Mouse (Mus musculus) R1 (cell line): ENCODE results near the gene Casp8.
"Not testable (repeated sequence)": the region's sequence is repeated elsewhere in the genome, so short reads cannot be mapped to it uniquely, and the experiment has no call there.

Source experiments
- DNase-seq: peaks from one replicate; pipeline ENCODE4 v3.0.0-alpha.2; 2018; ENCODE audit warnings: low read depth, low spot score

Casp8 gene

DNA sequence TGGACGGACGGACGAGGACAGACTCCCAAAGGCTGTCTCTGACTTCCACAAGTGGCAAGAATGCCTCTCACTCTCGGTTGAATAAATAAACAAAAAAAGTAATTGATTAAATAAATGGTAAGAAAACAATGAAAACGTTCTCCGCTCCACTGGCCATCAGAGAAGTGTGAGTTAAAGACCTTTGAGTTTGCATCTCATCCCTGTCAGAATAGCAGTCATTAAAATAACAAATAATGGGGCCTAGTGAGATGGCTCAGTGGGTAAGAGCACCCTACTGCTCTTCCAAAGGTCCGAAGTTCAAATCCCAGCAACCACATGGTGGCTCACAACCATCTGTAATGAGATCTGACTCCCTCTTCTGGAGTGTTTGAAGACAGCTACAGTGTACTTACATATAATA is 5.5 kb downstream of the Casp8 start:
- not testable (repeated sequence) for DNase-seq

DNA sequence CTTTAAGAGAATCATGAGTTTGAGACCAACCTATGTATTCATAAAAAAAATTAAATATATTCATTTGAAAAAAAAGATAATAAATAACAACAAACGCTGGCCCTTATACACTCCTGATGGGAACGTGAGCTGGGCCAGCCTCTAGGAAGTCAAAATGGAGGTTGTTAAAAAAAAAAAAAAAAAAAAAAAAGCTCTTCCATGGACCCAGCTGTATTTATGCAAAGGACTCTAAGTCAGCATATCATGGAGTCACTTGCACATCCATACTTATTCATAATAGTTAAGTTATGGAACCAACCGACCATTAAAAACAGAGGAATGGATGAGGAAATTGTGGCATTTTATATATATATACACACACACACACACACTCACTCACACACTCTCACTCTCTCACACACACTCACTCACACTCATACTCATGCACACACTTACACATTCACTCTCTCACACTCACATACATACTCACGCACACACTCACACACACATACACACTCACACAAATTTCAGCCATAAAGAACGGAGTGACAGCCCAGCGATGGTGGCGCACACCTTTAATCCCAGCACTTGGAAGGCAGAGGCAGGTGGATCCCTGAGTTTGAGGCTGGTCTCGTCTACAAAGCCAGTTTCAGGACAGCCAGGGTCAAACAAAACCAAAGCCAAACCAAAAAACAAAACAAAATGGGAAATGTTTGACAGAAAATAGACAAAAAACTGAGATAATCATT is 6.5 kb downstream of the Casp8 start:
- no peak for DNase-seq

DNA sequence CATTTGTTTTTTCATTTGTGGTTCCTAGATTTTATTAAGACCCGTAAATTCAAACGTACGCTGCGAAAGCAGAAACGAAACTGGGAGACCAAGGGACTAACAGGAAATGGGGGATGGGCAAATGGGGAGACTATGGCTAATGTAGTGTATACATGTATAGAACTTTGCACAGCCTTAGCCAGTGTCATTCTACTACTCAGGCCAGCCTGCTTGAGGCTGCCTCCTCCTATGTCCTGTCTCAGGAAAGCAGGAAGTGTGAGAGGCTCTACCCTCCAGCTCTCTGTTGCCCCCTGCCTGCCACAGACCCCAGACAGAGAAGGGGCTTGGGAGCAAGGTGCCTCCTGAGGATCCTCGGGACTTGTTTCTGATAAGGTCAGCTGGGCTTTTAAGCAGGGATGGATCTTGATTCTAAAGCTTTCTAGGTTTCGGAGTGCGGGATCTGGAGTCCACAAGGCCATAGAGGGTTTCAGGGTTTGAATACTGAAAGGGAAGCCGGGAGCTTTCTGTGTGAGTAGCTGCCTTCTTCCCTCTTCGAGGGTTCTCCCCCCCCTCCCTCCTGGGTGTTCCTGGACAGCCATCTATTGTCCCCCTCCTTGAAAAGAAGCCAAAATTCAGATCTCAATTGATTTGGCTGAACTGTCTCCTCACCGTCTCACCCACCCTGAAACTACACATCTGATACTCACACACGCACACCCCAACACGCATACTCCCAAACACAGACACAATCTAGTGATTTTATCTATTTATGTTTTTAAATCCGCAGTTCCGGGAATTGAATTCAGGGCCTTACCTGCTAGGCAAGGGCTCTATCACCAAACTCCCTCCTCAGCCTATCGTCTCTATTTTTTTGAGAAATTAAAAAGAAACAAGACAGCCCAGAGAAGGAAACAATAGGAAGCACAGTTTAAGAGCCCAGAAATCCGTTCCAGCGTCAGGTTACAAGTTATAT is 7.4 kb downstream of the Casp8 start:
- peak; percentile 28 for DNase-seq

DNA sequence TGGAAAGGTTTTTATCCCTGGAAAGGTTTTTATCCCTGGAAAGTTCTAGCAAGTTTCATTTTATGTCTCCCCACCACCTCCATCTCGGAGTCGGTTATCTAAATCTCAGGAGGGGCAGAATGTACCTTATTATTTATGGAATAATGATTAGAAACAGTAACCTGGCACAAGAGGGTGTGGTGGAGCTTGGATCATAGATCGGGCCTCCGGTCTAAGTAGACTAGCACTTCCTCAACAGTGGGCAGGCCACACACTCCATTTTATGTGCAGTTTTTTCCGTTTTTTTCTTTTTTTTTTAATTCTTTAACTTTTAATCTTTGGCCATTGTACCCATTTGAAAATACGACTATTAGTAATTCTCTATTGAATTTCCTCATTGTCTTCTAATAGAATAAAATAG is 8.4 kb downstream of the Casp8 start:
- DNase-seq: no peak

DNA sequence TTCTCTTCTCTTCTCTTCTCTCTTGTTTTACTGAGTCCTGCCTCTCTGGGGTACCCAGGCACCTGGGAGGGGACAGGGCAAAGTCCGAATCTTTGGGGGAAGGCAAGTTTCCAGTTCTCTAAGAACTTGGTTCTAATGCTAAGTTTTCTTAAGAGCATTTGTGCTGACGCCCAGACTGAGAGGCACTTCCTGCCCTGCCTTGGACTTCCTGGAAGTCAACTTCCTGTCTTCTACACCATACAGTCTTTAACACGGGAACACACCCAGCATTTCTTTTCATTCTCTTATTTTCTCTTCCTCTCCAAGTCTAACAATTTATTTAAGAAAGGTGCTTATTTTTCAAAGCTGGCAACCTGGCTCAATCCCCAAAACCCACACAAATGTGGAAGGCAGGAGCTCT is 11.5 kb downstream of the Casp8 start:
- no peak for DNase-seq

DNA sequence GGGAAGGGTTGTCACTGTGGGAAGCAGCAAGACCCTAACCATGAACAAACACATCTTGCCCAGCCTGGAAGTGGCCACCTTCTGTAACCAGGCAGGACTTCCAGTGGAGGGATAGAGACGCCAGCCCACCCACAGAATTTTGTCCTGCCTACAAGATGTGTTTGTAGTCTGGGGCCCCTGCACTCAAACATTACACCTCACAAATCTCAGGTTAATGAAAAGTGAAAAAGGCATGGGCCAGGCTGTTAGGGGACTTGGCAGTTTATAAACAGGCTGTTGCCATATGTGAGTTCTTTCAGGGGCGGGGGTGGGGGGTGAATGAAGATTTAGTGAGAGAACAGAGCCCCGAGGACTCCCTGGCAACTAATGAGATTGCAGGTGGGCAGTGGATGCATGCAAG is 31.1 kb downstream of the Casp8 start:
- no peak for DNase-seq

DNA sequence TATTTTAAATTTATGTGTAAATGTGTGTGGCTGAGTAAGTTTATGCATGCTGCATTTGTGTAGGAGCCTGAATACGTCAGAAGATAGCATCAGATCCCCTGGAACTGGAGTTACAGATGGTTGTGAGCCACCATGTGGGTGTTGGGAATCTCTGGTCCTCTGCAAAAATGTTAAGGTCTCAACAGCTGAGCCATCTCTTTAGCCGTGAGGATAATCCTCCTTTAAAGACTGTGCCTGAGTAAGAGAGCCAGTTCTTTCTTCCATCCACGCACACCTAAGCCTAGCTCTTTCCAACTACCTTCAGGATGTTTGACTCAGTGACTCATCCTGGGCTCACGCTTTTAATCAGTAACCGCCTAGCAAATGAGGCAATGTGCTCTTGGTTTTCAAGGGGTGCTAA is 35.6 kb downstream of the Casp8 start:
- no peak for DNase-seq

DNA sequence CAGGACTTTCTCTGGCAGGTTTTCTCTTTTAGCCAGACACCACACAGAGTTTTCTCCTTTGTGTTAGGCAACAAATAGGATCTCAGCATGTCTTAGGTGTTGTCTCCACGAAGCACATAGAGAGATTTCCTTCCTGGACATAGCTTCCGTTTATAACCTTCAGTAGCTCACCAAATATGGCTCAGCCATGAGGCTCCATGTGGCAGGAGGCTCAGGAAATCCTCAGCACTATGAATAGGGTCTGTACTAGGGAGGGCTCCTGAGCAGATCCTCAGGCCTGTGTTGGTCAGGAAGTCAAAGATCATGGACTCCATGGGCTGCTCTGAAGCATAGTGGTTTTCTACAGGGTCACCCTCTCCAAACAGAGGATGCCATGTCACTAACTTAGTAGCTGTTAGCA is 37.0 kb downstream of the Casp8 start:
- DNase-seq: no peak

DNA sequence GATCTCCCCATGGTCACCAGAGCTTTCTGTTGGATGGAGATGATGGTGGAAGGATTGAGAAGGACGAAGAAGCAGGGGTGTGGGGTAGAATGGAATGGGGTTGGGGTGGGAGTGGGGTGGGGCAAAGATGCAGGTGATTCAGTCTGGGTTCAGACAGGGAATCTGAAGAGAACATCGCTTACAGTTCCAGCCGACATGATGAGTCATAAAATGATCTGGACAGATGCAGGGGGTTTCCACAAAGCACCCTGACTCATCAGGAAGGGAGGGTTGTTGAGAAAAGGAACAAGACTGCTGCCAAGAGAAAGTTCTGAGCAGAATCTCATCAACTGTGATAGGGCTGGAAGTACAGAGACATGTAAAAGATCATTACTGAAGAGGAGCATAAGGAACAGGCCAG is 61.6 kb downstream of the Casp8 start:
- DNase-seq: not testable (repeated sequence)

DNA sequence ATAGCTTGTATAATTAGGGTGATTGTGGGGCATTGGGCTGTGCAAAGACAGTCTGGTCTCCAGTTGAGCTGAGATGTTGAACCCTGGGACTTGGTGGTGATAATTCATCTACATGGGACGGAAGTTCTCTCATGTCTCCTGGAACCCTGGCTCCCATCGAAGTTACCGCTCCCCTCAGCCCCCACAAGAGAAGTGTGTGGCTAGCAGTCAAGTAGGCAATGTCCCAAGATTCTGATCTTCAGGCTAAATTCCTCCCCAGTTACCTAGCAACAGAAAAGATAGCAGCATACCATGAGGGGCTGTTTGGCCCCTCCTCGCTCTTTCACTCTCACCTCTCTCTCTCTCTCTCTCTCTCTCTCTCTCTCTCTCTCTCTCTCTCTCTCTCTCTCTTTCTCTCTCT is 64.0 kb downstream of the Casp8 start:
- peak; percentile 35 for DNase-seq

DNA sequence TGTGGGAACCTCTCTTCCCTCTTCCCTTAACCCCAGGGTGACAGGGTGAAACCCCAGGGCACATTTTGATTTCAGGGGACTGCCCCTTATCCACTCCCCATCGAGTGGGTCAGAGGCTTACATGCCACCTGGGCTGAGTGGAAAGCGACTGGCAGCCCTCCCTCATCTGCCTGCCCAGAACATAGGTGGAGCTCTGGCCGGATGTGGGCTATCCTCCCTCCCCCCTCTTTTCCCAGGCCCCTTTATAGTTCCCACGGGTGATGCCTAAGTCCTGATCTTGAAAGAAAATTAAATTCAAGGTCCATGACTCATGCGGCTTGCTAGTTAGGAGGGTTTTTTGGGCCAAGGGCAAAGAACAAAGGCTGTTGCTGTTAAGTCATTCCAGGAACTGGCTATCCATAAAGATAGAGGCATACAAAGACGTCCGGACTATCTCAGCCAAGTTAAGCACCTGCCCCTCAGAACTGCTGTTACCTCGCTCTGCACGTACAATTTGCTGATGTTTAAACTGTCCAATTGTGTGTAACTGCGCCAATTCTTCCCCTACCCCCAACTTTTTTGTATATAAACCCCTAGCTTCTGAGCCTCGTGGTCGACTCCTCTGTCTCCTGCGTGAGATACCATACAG is 64.7 kb downstream of the Casp8 start:
- peak; percentile 16 for DNase-seq

DNA sequence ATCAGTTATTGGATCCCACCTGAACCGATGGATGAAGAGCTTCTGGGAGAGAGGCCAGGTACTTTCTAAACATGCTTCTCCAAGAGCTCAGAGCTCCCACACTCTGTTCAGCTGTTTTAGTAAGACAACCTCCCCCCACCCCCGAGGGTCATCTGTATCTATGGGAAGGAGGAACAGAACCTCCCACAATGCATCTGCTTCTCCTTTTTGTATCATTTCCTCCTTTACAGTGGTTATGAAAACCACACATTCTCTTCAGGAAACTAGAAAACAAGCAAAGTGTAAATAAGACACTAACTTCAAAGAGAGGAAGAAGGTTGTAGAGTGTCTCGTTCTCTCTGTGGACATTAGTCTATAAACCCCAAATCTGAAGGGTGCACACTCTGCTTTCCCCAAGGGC is 65.4 kb downstream of the Casp8 start:
- not testable (repeated sequence) for DNase-seq

DNA sequence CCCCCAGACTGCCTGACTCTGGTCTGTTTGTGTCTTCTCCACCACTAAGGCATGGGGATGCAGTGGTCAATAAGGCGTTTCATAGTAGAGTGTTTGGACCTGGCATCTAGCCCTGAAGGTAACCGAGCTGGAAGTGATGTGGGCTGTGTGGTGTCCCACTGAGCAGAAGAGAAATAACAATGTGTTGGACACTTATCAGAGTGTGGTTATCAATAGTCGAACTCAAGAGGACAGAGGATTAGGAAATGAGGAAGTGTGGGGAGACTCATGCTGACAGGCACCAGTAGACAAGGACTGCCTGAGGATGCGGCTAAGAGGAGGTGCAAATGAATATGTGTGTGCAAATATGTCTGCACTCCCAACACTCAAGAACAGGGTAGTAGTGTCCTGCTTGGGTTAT is 81.3 kb downstream of the Casp8 start:
- not testable (repeated sequence) for DNase-seq

DNA sequence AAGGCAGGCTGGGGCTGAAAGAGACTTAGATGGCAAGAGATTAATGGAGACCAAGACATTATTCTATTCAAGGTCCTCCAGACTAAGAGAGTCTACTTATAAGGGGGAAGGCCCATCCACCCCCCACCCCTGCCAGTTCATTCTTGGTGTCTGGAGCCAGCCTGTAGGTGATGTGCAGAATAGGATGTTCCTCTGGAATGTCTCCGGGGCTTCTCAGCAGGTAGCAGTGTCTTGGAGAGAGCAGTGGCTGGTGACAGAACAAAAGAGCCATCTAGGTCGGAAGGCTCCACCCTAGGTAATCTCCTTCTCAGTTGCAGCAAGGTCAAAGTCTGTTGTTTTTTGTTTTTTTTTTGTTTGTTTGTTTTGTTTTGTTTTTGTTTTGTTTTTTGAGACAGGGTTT is 84.1 kb downstream of the Casp8 start:
- peak; percentile 81 for DNase-seq

DNA sequence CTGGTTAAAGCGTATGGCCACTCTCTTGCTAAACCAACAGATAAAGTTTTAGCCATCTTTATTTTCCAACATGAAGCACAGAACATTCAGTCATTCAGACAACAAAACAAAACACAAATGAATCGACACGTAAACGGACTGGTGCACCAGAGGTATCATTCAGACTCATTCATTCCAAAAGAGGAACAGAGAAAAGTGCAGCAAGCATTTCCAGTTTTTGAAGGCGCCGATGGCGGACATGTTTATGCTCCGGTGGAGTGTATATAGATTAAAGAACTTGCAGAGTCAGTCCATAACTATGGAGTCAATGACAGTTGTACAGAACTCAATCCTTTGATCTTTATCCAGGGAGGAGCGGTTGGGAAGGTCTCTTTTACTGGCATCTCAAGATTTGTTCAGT is 88.1 kb downstream of the Casp8 start:
- not testable (repeated sequence) for DNase-seq

DNA sequence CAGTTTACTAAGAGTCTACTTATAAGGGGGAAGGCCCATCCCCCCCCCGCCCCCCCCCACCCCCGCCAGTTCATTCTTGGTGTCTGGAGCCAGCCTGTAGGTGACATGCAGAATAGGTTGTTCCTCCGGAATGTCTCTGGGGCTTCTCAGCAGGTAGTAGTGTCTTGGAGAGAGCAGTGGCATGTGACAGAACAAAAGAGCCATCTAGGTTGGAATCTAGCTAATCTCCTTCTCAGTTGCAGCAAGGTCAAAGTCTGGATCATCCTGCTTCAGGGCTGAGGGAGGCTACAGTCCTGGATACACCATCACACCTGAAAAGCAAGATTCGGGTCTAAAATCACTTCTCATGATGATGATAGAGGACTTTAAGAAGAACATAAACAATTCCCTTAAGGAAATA is 90.5 kb downstream of the Casp8 start:
- peak; percentile 77 for DNase-seq

DNA sequence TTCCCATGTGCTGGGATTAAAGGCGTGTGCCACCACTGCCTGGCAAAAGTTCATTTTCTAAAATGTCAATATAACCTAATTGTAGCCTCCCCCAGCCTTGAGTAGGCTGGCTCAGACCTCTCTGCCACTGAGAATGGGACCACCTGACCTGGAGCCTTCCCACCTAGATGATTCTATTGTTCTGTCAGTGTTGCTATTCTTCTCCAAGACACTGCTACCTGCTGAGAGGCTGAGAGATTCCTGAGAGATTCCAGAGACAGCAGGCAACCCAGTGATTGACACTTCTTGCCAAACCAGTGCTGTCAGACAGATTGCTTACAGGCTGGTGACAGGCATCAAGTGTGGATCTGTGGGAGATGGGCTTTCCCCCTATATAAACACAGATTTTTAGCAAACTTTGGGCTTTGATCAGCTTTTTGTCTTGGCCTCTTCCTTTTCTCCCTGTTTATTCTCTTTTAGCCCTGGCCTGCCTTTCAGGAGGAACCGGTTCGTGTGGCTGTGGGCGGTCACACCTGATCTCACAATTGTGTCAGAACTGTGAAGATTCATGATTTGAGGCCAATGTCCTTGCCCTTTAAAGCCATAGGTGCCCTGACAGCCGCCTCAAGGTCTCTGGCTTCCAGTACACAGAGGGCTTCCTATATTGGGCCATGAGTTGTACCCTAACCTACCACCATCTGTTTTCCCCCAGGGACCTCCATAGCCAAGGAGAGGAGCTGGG is 94.8 kb downstream of the Casp8 start:
- peak; percentile 95 for DNase-seq

DNA sequence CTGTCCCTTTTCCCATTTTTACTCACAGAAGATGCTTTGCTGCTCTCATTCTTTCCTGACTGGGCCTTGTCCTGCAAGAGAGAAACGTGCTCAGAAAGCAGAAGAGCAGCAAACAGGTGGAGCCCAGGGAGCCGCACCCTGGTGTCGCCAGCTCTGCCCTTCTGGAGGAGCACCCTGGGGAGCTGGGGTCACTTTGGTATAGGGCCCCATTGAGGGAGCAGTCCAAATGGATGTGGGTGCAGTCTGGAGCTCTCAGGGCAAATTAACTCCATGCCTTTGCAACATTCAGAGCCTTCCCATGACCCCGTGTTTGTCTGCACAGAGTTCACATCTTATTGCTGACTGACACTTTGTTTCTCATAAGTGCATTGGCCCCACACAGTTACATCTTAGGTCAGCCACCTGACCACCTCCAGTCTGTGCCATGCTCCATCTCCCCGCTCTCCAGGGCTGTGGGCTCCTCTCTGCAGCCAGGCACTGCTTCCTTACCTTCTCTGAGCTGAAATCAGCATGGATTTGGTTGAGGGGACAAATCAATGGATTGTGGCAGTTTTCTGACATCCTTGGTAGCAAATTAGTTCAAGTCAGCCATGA is 95.6 kb downstream of the Casp8 start:
- not testable (repeated sequence) for DNase-seq

DNA sequence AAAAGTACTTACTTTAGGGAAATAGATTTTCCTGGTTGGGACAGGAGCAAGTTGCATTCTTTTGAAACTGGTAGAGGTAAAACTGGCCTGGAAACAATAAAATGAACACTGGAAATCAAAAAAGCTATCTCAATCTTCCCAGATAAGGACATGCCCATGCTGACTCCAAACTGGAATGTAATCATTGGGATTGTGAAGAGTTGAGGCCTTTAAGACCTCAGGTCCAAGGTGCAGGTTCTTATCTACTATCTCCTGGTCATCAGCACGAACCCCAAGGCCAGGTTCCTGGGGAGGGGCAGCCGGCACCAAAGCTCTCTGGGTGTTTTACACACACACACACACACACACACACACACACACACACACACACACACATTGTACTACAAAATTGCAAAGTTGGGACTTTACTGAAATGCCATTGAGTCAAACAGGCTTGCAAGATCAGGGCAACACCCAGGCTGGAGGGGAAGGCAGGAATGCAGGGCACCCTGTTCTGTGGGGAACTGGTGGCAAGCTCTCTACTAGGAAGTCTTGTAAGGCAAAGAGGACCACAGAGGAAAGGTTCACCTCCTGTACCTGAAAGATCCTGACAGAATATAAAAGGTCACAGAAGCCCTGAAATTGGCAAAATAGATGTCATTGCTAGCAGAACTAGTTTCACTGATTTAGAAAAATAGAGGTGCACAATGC is 96.5 kb downstream of the Casp8 start:
- DNase-seq: not testable (repeated sequence)

DNA sequence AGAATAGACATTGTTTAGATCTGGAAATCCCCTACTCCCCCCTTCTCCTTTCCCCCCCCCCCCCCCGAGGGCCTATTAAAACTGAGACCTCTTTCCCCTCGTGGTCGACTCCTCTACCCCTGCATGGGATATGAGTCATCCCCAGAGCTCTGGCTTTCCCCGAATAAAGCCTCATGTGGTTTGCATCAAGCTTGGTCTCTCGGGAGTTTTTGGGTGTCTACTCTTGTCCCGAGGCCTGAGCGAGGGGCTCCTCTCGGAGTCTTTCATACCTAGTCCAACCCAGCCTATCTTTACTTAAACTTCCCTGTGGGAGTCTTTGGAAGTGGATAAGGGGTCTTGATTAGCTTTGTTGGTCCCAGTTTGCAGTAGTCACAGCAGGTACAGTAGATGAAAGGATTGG is 97.2 kb downstream of the Casp8 start:
- not testable (repeated sequence) for DNase-seq
